Mouse (Mus musculus) G1E (cell line): Measurements from ENCODE around the gene Src. TPM values are rescaled to one million over a fixed set of nuclear protein-coding genes. Genes with fewer than 3 reads are reported as not detected.

Source experiments
- ATAC-seq: 2 replicates; pipeline ENCODE4 v1.8.0; 2016; ENCODE audit warnings: mild to moderate bottlenecking; ENCODE audit not compliant: insufficient number of reproducible peaks, poor library complexity, low FRiP score, severe bottlenecking; ENCODE audit errors: extremely low read depth
- DNase-seq: peaks from one replicate; pipeline ENCODE4 v3.0.0; 2012; ENCODE audit warnings: low spot score
- H3K27me3 ChIP-seq: 2 replicates; pipeline ENCODE4 v1.6.1; 2012; ENCODE audit warnings: mild to moderate bottlenecking, low read length, inconsistent platforms; ENCODE audit not compliant: insufficient read depth
- H3K36me3 ChIP-seq: replicated peaks from 2 replicates; pipeline ENCODE3; 2012; ENCODE audit warnings: mild to moderate bottlenecking, inconsistent platforms
- H3K4me1 ChIP-seq: 2 replicates; pipeline ENCODE4 v1.6.1; 2012; ENCODE audit warnings: low read depth, low read length, inconsistent platforms, mixed read lengths; ENCODE audit not compliant: insufficient read depth
- H3K4me3 ChIP-seq: 2 replicates; pipeline ENCODE4 v1.5.1; 2012; ENCODE audit warnings: low read depth, mild to moderate bottlenecking, inconsistent platforms, low read length, moderate library complexity, mixed read lengths
- H3K9me3 ChIP-seq: replicated peaks from 2 replicates; pipeline ENCODE4 v1.6.1; 2012; ENCODE audit warnings: inconsistent platforms
- CTCF ChIP-seq: IDR thresholded peaks from 2 replicates; pipeline ENCODE4 v1.5.1; 2012; ENCODE audit warnings: low read depth, low read length, inconsistent platforms, mixed read lengths
- GATA1 ChIP-seq: IDR thresholded peaks from 2 replicates; pipeline ENCODE4 v1.6.1; 2012; ENCODE audit warnings: borderline replicate concordance, low read length, inconsistent platforms, mixed read lengths
- GATA2 ChIP-seq: IDR thresholded peaks from 2 replicates; pipeline ENCODE4 v1.6.1; 2012; ENCODE audit warnings: low read depth, low read length, inconsistent platforms, borderline replicate concordance
- POLR2AphosphoS5 ChIP-seq: IDR thresholded peaks from 2 replicates; pipeline ENCODE4 v1.6.1; 2012; ENCODE audit warnings: low read depth, low read length, inconsistent platforms; ENCODE audit not compliant: insufficient replicate concordance
- TAL1 ChIP-seq: conservative IDR thresholded peaks from 2 replicates; pipeline ENCODE4 v1.6.1; 2012; ENCODE audit warnings: low read depth, low read length, inconsistent platforms, mixed read lengths
- polyA plus RNA-seq: library from polyadenylated mRNA; stranded (reverse); fragments of >175 nt; gene quantifications from 2 replicates; pipeline ENCODE4 v1.2.3, GENCODE M21; 2012
- total RNA-seq, 2 experiments: library from RNA; stranded (forward) in 1 of 2; stranded (reverse) in 1 of 2; fragments of 200-1000 nt in 1 of 2; fragments of >200 nt in 1 of 2; fragmentation: Nextera tagmentation in 1 of 2; gene quantifications; 2 replicates each; pipeline ENCODE4 v1.2.3; 2014 to 2017

The Src gene
- total and polyA plus RNA-seq, 3 experiments: 0.22 to 0.49 TPM; not detected in 1

- H3K36me3 ChIP-seq: no peaks in the 10 kb centered on the region
- no peak for DNase-seq
- peaks cover 14% of the 10 kb centered on the region; the same call in 1 of the 2 replicates for H3K27me3 ChIP-seq
- no peak for TF ChIP-seq POLR2AphosphoS5
- no peak for TF ChIP-seq GATA2
- TF ChIP-seq GATA1: no peak
- no peak for TF ChIP-seq CTCF
- TF ChIP-seq TAL1: no peak
- no peak for ATAC-seq
- H3K4me3 ChIP-seq: no peak overlapping the region
- peaks cover 3% of the 10 kb centered on the region; the same call in 1 of the 2 replicates for H3K9me3 ChIP-seq
- H3K4me1 ChIP-seq: no peaks in the 10 kb centered on the region
Observed at GRCm38 (mm10) chr2:157425643-157425988, 7.4 kb downstream of the Src start.

GRCm38 (mm10) chr2:157426171-157426570 lies 7.9 kb downstream of the Src start:
- TF ChIP-seq CTCF: no peak
- Histone ChIP-seq H3K4me1 (no peaks in the 10 kb centered on the region), H3K4me3 (no peak overlapping the region), H3K36me3 (no peaks in the 10 kb centered on the region), H3K27me3 (peaks cover 10% of the 10 kb centered on the region; the same call in 1 of the 2 replicates), H3K9me3 (peaks cover 3% of the 10 kb centered on the region; the same call in 1 of the 2 replicates)
- DNase-seq: no peak
- ATAC-seq: no peak

GRCm38 (mm10) chr2:157427164-157427563 lies 8.9 kb downstream of the Src start:
- TF ChIP-seq GATA2: no peak
- TF ChIP-seq CTCF: no peak
- no peak for TF ChIP-seq POLR2AphosphoS5
- TF ChIP-seq GATA1: no peak
- no peak for TF ChIP-seq TAL1
- Histone ChIP-seq H3K9me3 (peaks cover 3% of the 10 kb centered on the region; the same call in 1 of the 2 replicates), H3K4me1 (no peaks in the 10 kb centered on the region), H3K27me3 (peaks cover 9% of the 10 kb centered on the region; the same call in 1 of the 2 replicates), H3K4me3 (no peak overlapping the region), H3K36me3 (no peaks in the 10 kb centered on the region)
- no peak for ATAC-seq
- no peak for DNase-seq

GRCm38 (mm10) chr2:157428351-157429139 lies 10.3 kb downstream of the Src start:
- Histone ChIP-seq H3K36me3 (no peaks in the 10 kb centered on the region), H3K4me1 (no peaks in the 10 kb centered on the region), H3K27me3 (peaks cover 18% of the 10 kb centered on the region; the same call in 1 of the 2 replicates), H3K4me3 (no peak overlapping the region), H3K9me3 (peaks cover 3% of the 10 kb centered on the region; the same call in 1 of the 2 replicates)
- ATAC-seq (no peak), DNase-seq (no peak)
- no peak for TF ChIP-seq POLR2AphosphoS5
- no peak for TF ChIP-seq CTCF
- TF ChIP-seq TAL1: no peak
- no peak for TF ChIP-seq GATA2
- TF ChIP-seq GATA1: no peak

DNA sequence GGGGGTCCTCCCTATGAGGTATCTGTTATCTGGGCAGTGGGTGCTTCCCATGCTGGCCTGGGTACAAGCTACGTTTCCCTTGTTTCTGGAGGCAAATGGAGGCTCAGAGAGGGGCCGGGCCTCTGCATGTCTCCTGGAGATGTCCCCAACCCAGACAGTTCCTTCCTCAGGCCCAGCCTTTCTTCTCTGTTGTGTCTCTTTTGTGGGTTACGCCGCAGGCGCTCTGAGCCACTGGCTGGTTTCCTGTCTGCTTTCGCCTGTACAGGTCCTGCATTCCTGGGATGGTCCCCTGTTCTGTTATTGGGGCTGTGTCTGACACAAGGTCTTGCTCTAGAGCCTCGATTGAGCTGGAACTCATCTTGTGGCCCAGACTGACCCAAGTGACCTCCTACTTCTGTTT lies 11.5 kb downstream of the Src start:
- H3K27me3 ChIP-seq: peaks cover 29% of the 10 kb centered on the region; the same call in 1 of the 2 replicates
- DNase-seq (no peak), ATAC-seq (no peak)
- no peaks in the 10 kb centered on the region for H3K36me3 ChIP-seq
- no peaks in the 10 kb centered on the region for H3K4me1 ChIP-seq
- TF ChIP-seq TAL1 (no peak), POLR2AphosphoS5 (no peak), GATA2 (no peak), CTCF (no peak), GATA1 (no peak)
- H3K9me3 ChIP-seq: no peaks in the 10 kb centered on the region
- no peak overlapping the region for H3K4me3 ChIP-seq

DNA sequence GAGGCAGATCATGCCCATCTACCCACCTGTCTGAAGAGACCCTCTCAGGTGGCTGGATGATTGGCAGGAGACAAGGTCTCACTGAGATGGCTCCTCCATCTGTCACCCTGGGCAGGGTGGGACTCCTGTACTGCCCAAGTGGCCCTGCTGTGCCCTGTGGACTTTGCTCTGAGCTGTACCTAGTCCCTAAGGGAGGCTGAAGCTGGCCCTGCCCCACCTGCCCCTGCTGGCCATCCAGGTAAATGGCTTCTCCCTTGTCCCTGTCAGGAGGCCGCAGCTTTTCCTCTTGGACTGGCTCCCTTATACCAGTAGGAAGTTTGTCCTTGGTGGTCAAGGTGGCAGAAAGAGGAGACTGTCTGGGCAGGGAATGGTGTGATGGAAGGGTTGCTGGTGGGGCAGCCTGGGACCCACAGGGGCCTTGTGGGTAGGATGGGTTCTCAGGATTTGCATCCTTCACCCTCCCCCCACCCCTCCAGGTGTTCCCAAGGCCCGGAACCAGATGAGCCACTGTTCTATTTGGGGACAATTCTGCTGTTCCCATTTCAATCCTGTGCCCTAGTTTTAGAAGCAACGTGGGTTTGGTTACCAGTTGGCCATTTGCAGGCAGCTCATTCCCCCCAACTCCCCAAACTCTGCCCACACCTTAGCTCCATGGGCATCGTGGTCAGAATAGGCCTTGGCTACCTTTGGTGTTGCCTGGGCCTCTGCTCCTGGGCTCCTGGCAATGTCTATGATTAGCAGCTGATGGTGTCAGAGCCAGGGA lies 12.6 kb downstream of the Src start:
- TF ChIP-seq POLR2AphosphoS5: no peak
- no peak for TF ChIP-seq CTCF
- TF ChIP-seq GATA1: no peak
- TF ChIP-seq TAL1: no peak
- TF ChIP-seq GATA2: no peak
- H3K27me3 ChIP-seq: peaks cover 29% of the 10 kb centered on the region
- ATAC-seq: no peak
- H3K36me3 ChIP-seq: no peaks in the 10 kb centered on the region
- no peaks in the 10 kb centered on the region for H3K4me1 ChIP-seq
- no peaks in the 10 kb centered on the region for H3K9me3 ChIP-seq
- no peak for DNase-seq
- H3K4me3 ChIP-seq: no peak overlapping the region
